Mouse (Mus musculus) olfactory bulb, adult 2 months (tissue): ENCODE measurements around the gene Zbtb39. TPM values are rescaled to one million over a fixed set of nuclear protein-coding genes. Genes with fewer than 3 reads are reported as not detected.

ENCODE experiments used
- H3K27ac ChIP-seq: fragments of 200-500 bp; 2 replicates; pipeline ENCODE4 v1.5.1; 2012; ENCODE audit warnings: low read depth, low read length; ENCODE audit not compliant: insufficient read depth
- H3K4me1 ChIP-seq: fragments of 200-500 bp; 2 replicates; pipeline ENCODE4 v1.6.1; 2012; ENCODE audit warnings: low read length; ENCODE audit not compliant: control insufficient read depth, insufficient read depth
- H3K4me3 ChIP-seq: fragments of 200-500 bp; 2 replicates; pipeline ENCODE4 v1.5.1; 2012; ENCODE audit warnings: mild to moderate bottlenecking, low read depth, low read length, moderate library complexity; ENCODE audit not compliant: insufficient read depth
- CTCF ChIP-seq: fragments of 200-500 bp; IDR thresholded peaks from 2 replicates; pipeline ENCODE4 v1.5.1; 2012; ENCODE audit warnings: low read depth, mild to moderate bottlenecking, low read length, moderate library complexity; ENCODE audit not compliant: insufficient read depth
- POLR2A ChIP-seq: fragments of 200-500 bp; IDR thresholded peaks from 2 replicates; pipeline ENCODE4 v1.6.1; 2012; ENCODE audit warnings: mild to moderate bottlenecking, low read depth, low read length, moderate library complexity; ENCODE audit not compliant: insufficient read depth
- WGBS: fragments of 180-500 bp; shearing (Covaris S2); methylation state at CpG from one replicate; pipeline ENCODE4 v1.1.7; 2018; 5-methylcytosine and 5-hydroxymethylcytosine counted together
- polyA plus RNA-seq: library from polyadenylated mRNA; stranded (reverse); fragments of >200 nt; gene quantifications from 2 replicates; pipeline ENCODE4 v1.2.4, GENCODE M21; 2012; ENCODE audit warnings: low replicate concordance; ENCODE audit not compliant: missing spikeins, insufficient read depth, insufficient read length

Zbtb39 gene
- polyA plus RNA-seq, 1 experiment, result not detected

GRCm38 (mm10) chr10:127745886-127746285 is 6.5 kb downstream of the Zbtb39 start:
- H3K27ac ChIP-seq, result no peak overlapping the region
- 66% methylated on average over 5 of the region's 5 CpGs for WGBS

GRCm38 (mm10) chr10:127747254-127747653 is 7.9 kb downstream of the Zbtb39 start:
- Histone ChIP-seq H3K4me3 (no peak overlapping the region), H3K27ac (no peak overlapping the region), H3K4me1 (peaks cover 12% of the 10 kb centered on the region)
- TF ChIP-seq CTCF (no peak), POLR2A (no peak)
- 91% methylated on average over 8 of the region's 8 CpGs for WGBS

More at GRCm38 (mm10) chr10:127745886-127746285, 6.5 kb downstream of the Zbtb39 start:
- H3K4me1 ChIP-seq, result peaks cover 16% of the 10 kb centered on the region
- TF ChIP-seq POLR2A (no peak), CTCF (no peak)
- H3K4me3 ChIP-seq, result no peak overlapping the region

GRCm38 (mm10) chr10:127748847-127749612 is 9.7 kb downstream of the Zbtb39 start:
- TF ChIP-seq CTCF (no peak), POLR2A (no peak)
- no peak overlapping the region for H3K4me3 ChIP-seq
- peaks cover 12% of the 10 kb centered on the region for H3K4me1 ChIP-seq
- 27% methylated on average over 8 of the region's 8 CpGs for WGBS
- no peak overlapping the region for H3K27ac ChIP-seq

- Histone ChIP-seq H3K4me1 (peaks cover 12% of the 10 kb centered on the region), H3K27ac (no peak overlapping the region), H3K4me3 (peak overlapping the region; percentile 27)
- WGBS, result 63% methylated on average over 24 of the region's 24 CpGs
- TF ChIP-seq POLR2A (no peak), CTCF (no peak)
Measured at GRCm38 (mm10) chr10:127750136-127750777, 10.9 kb downstream of the Zbtb39 start.

GRCm38 (mm10) chr10:127751548-127751947 is 12.2 kb downstream of the Zbtb39 start, which contains the start of gene Gpr182:
Gene Gpr182 (minus strand): TSS chr10:127751732.
- no peak within 1 kb of the TSS for H3K27ac ChIP-seq
- TF ChIP-seq POLR2A (no peak), CTCF (no peak)
- WGBS, result 70% methylated on average over 8 of the region's 8 CpGs
- H3K4me1 ChIP-seq, result peaks cover 16% of the 10 kb centered on the region
- H3K4me3 ChIP-seq, result peak within 1 kb of the TSS; percentile 27

- no peak for TF ChIP-seq CTCF
- TF ChIP-seq POLR2A, result no peak
- H3K27ac ChIP-seq, result no peak overlapping the region
- 80% methylated on average over 6 of the region's 6 CpGs for WGBS
- peaks cover 12% of the 10 kb centered on the region for H3K4me1 ChIP-seq
- H3K4me3 ChIP-seq, result no peak overlapping the region
Measured at GRCm38 (mm10) chr10:127754566-127755166, 15.3 kb downstream of the Zbtb39 start.

GRCm38 (mm10) chr10:127755246-127755645 is 15.9 kb downstream of the Zbtb39 start:
- TF ChIP-seq POLR2A (no peak), CTCF (no peak)
- no peak overlapping the region for H3K27ac ChIP-seq
- no peak overlapping the region for H3K4me3 ChIP-seq
- whole genome bisulfite sequencing, result 68% methylated on average over 3 of the region's 3 CpGs
- peaks cover 6% of the 10 kb centered on the region; the same call in 1 of the 2 replicates for H3K4me1 ChIP-seq

- TF ChIP-seq POLR2A, result no peak
- Histone ChIP-seq H3K4me1 (peaks cover 4% of the 10 kb centered on the region; the same call in 1 of the 2 replicates), H3K4me3 (peak overlapping the region; percentile 11), H3K27ac (no peak overlapping the region)
- WGBS, result 58% methylated on average over 18 of the region's 18 CpGs
Measured at GRCm38 (mm10) chr10:127755770-127756468, 16.6 kb downstream of the Zbtb39 start.
